Mouse (Mus musculus): ENCODE data around the gene Mdga2.

DNA sequence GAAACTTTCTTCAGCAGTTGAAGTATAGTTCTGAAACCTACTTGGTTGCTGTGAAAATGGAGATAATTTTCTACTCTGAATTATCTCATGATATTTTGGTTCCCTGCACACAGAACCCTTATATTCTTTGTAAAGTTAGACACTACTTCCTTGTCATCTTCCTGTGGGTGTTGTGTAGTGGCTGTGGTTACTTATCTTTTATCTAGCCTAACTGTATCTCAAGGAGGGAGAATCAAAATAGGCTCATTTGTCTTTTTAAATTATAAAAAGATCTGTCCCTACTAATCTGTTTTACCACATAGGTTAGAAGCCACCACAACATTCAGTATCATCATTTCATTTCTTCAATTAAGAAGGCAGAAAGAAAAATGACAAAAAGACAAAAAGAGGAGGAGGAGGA, 127.9 kb downstream of the Mdga2 start:
- no peak for TF ChIP-seq CTCF (IDR thresholded peaks at IDR 0.05; ENCODE audit: control insufficient read depth, insufficient read depth, insufficient read length)
- TF ChIP-seq USF1 (IDR thresholded peaks at IDR 0.05; ENCODE audit: low read depth), result no peak
- TF ChIP-seq MYOD1 (IDR thresholded peaks at IDR 0.05; ENCODE audit: control insufficient read depth, insufficient read length, low read depth), result no peak
